ENCODE assay signal across 13 mouse cellular contexts in genomic region chr5:122926341-122926740, GRCm38 (mm10).
DNase-seq lines count a peak whose midpoint lies in the region; ATAC-seq and TF ChIP-seq lines count a peak whose summit lies in the region.
"Had no signal": no experiment of that assay in that cellular context is flagged by ENCODE, and none has a peak within 500 bp of the region (broad histone marks: within the 10 kb centered on the region; RNA-seq: fewer than 3 reads in every experiment).

No protein-coding gene starts in this region.

- no peak for ATAC-seq in lung, embryonic 14.5 days (ENCODE audit: insufficient read depth)

- H3K27me3 ChIP-seq in heart, embryonic 10.5 days (ENCODE audit: insufficient read depth, poor library complexity, severe bottlenecking) = no peaks in the 10 kb centered on the region
- no peaks in the 10 kb centered on the region for H3K27me3 ChIP-seq in lung, embryonic 14.5 days (ENCODE audit: insufficient read depth, low read length)
- H3K27me3 ChIP-seq: neural tube, embryonic 12.5 days had no signal

- H3K36me3 ChIP-seq in heart, embryonic 10.5 days = 0 out of 2 replicates have a peak, but pooled peaks cover under 1% of the 10 kb centered on the region
- H3K36me3 ChIP-seq in lung, embryonic 14.5 days (ENCODE audit: insufficient read depth) = no peaks in the 10 kb centered on the region
- H3K36me3 ChIP-seq: neural tube, embryonic 12.5 days had no signal

- H3K4me3 ChIP-seq in heart, embryonic 10.5 days = no peak overlapping the region
- no peak overlapping the region for H3K4me3 ChIP-seq in lung, embryonic 14.5 days (ENCODE audit: low read depth, low read length)
- H3K4me3 ChIP-seq: heart, adult 2 months; neural tube, embryonic 12.5 days had no signal

- no peaks in the 10 kb centered on the region for H3K9me3 ChIP-seq in heart, embryonic 10.5 days
- no peaks in the 10 kb centered on the region for H3K9me3 ChIP-seq in lung, embryonic 14.5 days (ENCODE audit: low read depth, low read length)
- H3K9me3 ChIP-seq: neural tube, embryonic 12.5 days had no signal

- 76% methylated on average over 3 of the region's 3 CpGs for WGBS in heart, embryonic 10.5 days
- WGBS in lung, embryonic 14.5 days = 53% methylated on average over 3 of the region's 3 CpGs

- no peak overlapping the region for H3K9ac ChIP-seq in lung, embryonic 14.5 days
- H3K9ac ChIP-seq: neural tube, embryonic 12.5 days had no signal

- H3K4me1 ChIP-seq in heart, embryonic 10.5 days = peaks cover 28% of the 10 kb centered on the region
- no peaks in the 10 kb centered on the region; the same call in 1 of the 2 replicates for H3K4me1 ChIP-seq in lung, embryonic 14.5 days (ENCODE audit: insufficient read depth)
- H3K4me1 ChIP-seq: neural tube, embryonic 12.5 days had no signal

- no peak overlapping the region for H3K4me2 ChIP-seq in lung, embryonic 14.5 days
- H3K4me2 ChIP-seq: neural tube, embryonic 12.5 days had no signal

- no peak for DNase-seq in heart, embryonic 10.5 days (ENCODE audit: low spot score)
- no peak for DNase-seq in heart, adult 11 months
- peak; percentile 25 for DNase-seq in lung, embryonic 14.5 days
- DNase-seq in lung, postnatal 10 days = no peak
- DNase-seq in T-cell, adult 2 months (ENCODE audit: low spot score) = peak; percentile 52
- peak; percentile 73 for DNase-seq in thymus, postnatal 14 days
- no peak for DNase-seq in c-Kit-positive CD71-positive TER-119-positive erythroid progenitor cells, embryonic 14.5 days (ENCODE audit: low spot score)
- no peak for DNase-seq in urinary bladder, postnatal 25 days (ENCODE audit: low spot score)
- DNase-seq: adrenal gland, postnatal 14 days; cerebellum, adult 9-11 months; embryo, embryonic 11 days; heart, adult 2 months had no signal

- peak overlapping the region; percentile 42; the same call in 1 of the 2 replicates for H3K27ac ChIP-seq in heart, embryonic 10.5 days
- 0 out of 2 replicates have a peak overlapping the region, but pooled peaks have one; percentile 34 for H3K27ac ChIP-seq in lung, embryonic 14.5 days (ENCODE audit: low read depth)
- H3K27ac ChIP-seq: neural tube, embryonic 12.5 days had no signal

- no peak for TF ChIP-seq CTCF in lung, embryonic 14.5 days (IDR thresholded peaks at IDR 0.05; ENCODE audit: low read depth)

Comparison
In these comparisons a context has a peak if more than half of its experiments do, and no peak if none do; other contexts are left out.
1. DNase-seq: peak in lung, embryonic 14.5 days (single experiment), T-cell, adult 2 months (single experiment) and thymus, postnatal 14 days (single experiment); none in heart, embryonic 10.5 days (single experiment), heart, adult 11 months (single experiment), lung, postnatal 10 days (single experiment), c-Kit-positive CD71-positive TER-119-positive erythroid progenitor cells, embryonic 14.5 days (single experiment) and urinary bladder, postnatal 25 days (single experiment).